Mouse (Mus musculus) cerebellum, adult 2 months (tissue): ENCODE results near the gene Pcp4l1.

Source experiments
- CTCF ChIP-seq: fragments of 200-500 bp; IDR thresholded peaks from 2 replicates; pipeline ENCODE4 v1.5.1; 2011; ENCODE audit warnings: low read depth, mild to moderate bottlenecking, control low read depth, low read length, moderate library complexity, borderline replicate concordance; ENCODE audit not compliant: insufficient read depth
- POLR2A ChIP-seq: fragments of 200-500 bp; IDR thresholded peaks from 2 replicates; pipeline ENCODE4 v1.6.1; 2011; ENCODE audit warnings: low read length, control low read depth, borderline replicate concordance; ENCODE audit not compliant: insufficient read depth

DNA sequence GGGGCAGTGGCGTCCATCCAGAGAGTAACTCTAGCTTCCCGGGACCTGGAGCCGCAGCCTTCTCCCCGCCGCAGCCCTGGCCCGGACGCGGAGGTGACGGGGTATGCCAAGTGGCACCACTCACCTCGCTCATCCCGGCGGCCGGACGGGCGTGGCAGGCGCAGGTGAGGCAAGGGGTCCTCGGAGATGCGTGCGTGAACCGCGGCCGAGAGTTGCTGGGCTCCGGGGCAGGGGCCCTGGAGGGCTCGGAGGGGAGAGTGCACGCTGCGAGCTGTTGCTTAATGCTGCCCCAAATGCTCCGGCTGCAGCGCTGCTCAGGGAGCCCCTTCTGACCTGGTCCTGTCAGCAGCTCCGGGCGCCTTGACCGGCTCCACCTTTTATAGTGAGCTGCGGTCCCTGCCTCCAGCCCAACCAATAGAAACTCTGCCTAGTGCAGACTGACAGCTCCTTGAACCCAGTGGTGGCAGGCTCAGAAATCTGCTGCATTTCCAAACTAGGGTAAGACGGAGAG, at the start of gene Pcp4l1:
- no peak for TF ChIP-seq CTCF
- TF ChIP-seq POLR2A, result no peak
